Mouse (Mus musculus): ENCODE results near the gene Insr.

GRCm38 (mm10) chr8:3324253-3324652 lies 44.8 kb upstream of the Insr start:
- TF ChIP-seq GATA1 (IDR thresholded peaks at IDR 0.05; ENCODE audit: borderline replicate concordance, low read length) = no peak
- TF ChIP-seq FLI1 (IDR thresholded peaks at IDR 0.05; ENCODE audit: low read length) = no peak

All from megakaryocyte, embryonic 14.5 days (primary cell).